Mouse (Mus musculus) lung, embryonic 15.5 days (tissue): Measurements from ENCODE around the gene Olfr785. TPM values are rescaled to one million over a fixed set of nuclear protein-coding genes. Genes with fewer than 3 reads are reported as not detected.
"Not testable (repeated sequence)": the region's sequence is repeated elsewhere in the genome, so short reads cannot be mapped to it uniquely, and the experiment has no call there.

Experiments used
- ATAC-seq: fragments of 200-750 bp; cut with Nextera tagmentation; 2 replicates; pipeline ENCODE4 v1.8.0; 2017; ENCODE audit warnings: moderate number of reproducible peaks, borderline replicate concordance; ENCODE audit not compliant: low FRiP score, low TSS enrichment; ENCODE audit errors: extremely low read depth
- H3K27ac ChIP-seq: fragments of 300-500 bp; sonication (generic); 2 replicates; pipeline ENCODE4 v1.5.1; 2015; ENCODE audit warnings: moderate library complexity, mild to moderate bottlenecking, inconsistent platforms
- H3K27me3 ChIP-seq: fragments of 300-500 bp; sonication (generic); 2 replicates; pipeline ENCODE4 v1.6.1; 2015; ENCODE audit warnings: inconsistent platforms
- H3K36me3 ChIP-seq: fragments of 300-500 bp; sonication (generic); 2 replicates; pipeline ENCODE4 v1.6.1; 2015; ENCODE audit warnings: inconsistent platforms
- H3K4me1 ChIP-seq: fragments of 300-500 bp; sonication (generic); 2 replicates; pipeline ENCODE4 v1.6.1; 2015; ENCODE audit warnings: inconsistent platforms
- H3K4me2 ChIP-seq: fragments of 300-500 bp; sonication (generic); 2 replicates; pipeline ENCODE4 v1.6.1; 2015; ENCODE audit warnings: inconsistent platforms, mild to moderate bottlenecking, moderate library complexity
- H3K4me3 ChIP-seq: fragments of 300-500 bp; sonication (generic); 2 replicates; pipeline ENCODE4 v1.5.1; 2015; ENCODE audit warnings: mild to moderate bottlenecking, inconsistent platforms
- H3K9ac ChIP-seq: fragments of 300-500 bp; sonication (generic); 2 replicates; pipeline ENCODE4 v1.6.1; 2015; ENCODE audit warnings: inconsistent platforms
- H3K9me3 ChIP-seq: fragments of 300-500 bp; sonication (generic); 2 replicates; pipeline ENCODE4 v1.6.1; 2016; ENCODE audit warnings: inconsistent platforms
- WGBS: fragments of 180-500 bp; shearing (Covaris S2); methylation state at CpG from one replicate; pipeline ENCODE4 v1.1.7; 2015; 5-methylcytosine and 5-hydroxymethylcytosine counted together
- polyA plus RNA-seq: library from polyadenylated mRNA; unstranded; fragments of >200 nt; fragmentation: Nextera tagmentation; extraction: Ambion mirVana; gene quantifications from 2 replicates; pipeline ENCODE4 v1.2.1, GENCODE M21; 2015

Olfr785 gene
- polyA plus RNA-seq = not detected in 2 replicates

DNA sequence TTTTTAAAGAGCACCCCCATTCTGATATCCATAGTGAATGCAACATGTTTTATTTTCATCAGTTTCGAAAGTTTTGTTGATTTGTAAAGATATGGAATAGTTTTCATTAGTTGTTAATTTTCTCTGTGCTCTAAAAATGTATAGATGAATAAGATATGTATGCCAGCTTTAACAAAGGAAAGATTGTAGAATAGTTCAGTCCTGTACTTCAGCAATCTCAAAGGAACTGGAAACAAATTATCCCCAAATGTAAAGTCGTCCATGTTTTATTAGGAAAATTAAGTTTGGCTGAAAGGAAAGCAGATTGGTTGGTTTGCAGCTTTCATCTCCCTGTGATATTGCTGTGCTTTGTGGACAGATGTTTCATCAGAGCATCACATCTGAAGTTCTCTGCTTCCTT, at the start of gene Olfr785:
Olfr785 (plus strand) TSS at position 301 of the 400 bp plus-strand sequence.
- Histone ChIP-seq H3K9ac (no peak within 1 kb of the TSS), H3K9me3 (no peaks in the 10 kb centered on the region), H3K4me3 (no peak within 1 kb of the TSS), H3K27ac (no peak within 1 kb of the TSS), H3K4me1 (no peaks in the 10 kb centered on the region), H3K36me3 (no peaks in the 10 kb centered on the region), H3K4me2 (no peak within 1 kb of the TSS), H3K27me3 (no peaks in the 10 kb centered on the region)
- WGBS = 66% methylated on average over 2 of the region's 2 CpGs
- ATAC-seq = no peak

DNA sequence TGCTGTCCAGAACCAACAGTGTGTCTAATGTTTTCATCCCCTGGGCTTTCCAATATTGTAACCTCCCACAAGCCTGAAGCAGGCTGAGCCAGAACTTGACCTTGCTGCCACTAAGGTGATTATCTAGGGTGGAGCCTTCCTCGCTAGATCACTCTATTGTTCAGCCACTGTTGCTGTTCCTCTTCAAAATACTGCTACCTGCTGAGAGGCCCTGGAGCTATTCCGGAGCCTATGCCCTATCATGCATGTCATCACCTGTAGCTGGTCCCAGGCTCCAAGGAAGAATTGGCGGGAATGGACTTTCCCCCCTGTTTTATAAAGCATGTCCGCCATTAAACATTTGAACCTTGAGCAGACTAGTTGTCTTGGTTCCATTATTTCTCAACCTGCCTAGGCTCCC, 48.7 kb upstream of the Olfr785 start:
- not testable (repeated sequence) for H3K4me3 ChIP-seq, ATAC-seq, H3K27me3 ChIP-seq, H3K4me2 ChIP-seq, H3K9ac ChIP-seq, H3K27ac ChIP-seq, H3K4me1 ChIP-seq, H3K9me3 ChIP-seq, H3K36me3 ChIP-seq
- WGBS = 87% methylated on average over 4 of the region's 4 CpGs

DNA sequence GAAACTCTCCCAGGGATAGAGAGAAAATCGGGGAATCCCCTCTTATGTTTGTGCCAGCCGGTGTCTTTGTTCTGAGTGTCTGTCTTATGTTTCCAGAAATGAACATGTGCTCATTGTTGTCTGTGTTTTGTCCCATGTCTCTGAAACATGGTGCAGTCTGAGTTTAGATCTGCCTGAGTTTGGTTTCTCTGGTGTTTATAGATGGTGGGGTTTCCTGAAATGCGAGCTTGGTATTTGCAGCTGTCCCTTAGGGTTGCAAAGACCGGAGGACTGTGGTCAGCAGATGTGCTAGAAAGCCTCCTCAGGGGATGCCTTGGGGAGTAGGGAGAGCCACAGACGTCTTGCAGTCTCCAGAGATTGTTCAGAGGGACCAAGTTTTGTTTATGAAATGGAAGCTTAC, 47.9 kb upstream of the Olfr785 start:
- WGBS = 68% methylated on average over 5 of the region's 5 CpGs
- no peaks in the 10 kb centered on the region for H3K36me3 ChIP-seq
- H3K4me2 ChIP-seq = no peak overlapping the region
- H3K4me3 ChIP-seq = no peak overlapping the region
- no peaks in the 10 kb centered on the region for H3K27me3 ChIP-seq
- H3K9me3 ChIP-seq = no peaks in the 10 kb centered on the region
- H3K27ac ChIP-seq = no peak overlapping the region
- H3K4me1 ChIP-seq = no peaks in the 10 kb centered on the region
- no peak for ATAC-seq
- no peak overlapping the region for H3K9ac ChIP-seq

DNA sequence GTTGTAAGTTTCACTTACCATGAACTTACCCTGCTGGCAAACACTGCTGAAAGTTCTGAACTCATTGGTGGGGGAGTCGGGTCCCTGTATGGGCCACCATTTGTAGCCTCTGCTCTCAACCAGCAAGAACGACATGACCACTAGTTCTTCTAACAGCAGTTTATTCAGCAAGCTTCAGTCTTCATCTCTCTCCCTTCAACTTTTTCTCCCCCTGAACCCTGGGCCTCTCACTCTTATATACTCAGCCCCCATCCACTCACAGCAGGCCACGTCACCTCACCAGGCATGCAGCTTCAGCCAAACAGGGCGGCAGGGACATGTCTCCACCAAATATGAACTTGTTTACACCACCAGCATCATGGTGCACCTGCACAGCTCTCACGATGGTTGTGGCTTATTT, 31.2 kb upstream of the Olfr785 start:
- ATAC-seq = not testable (repeated sequence)

DNA sequence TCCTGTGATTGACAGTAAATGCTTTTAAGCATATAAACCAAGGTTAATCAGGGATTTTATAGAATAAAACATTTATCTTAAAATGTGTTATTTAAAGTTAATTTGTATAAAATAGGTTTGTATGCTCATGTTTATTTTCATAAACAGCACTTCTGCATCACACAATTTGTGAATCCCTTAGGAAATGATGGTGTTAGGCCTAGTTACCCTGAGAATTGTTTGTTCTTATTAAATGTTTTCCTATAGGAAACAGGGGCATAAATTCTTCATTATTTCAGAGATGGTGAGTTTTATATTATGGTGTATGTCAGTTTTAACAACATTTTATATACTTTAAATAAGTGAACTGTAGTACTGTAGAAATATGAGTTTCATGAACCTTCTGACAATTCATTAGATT, 21.4 kb upstream of the Olfr785 start, which contains the start of gene Olfr784:
Olfr784 (plus strand) TSS at position 301 of the 400 bp plus-strand sequence.
- no peak within 1 kb of the TSS for H3K4me3 ChIP-seq
- no peak within 1 kb of the TSS for H3K4me2 ChIP-seq
- no peak for ATAC-seq
- no peak within 1 kb of the TSS for H3K27ac ChIP-seq
- no peaks in the 10 kb centered on the region for H3K9me3 ChIP-seq
- H3K9ac ChIP-seq = no peak within 1 kb of the TSS
- H3K36me3 ChIP-seq = no peaks in the 10 kb centered on the region
- H3K27me3 ChIP-seq = no peaks in the 10 kb centered on the region
- no peaks in the 10 kb centered on the region for H3K4me1 ChIP-seq

More for the DNA sequence above, 31.2 kb upstream of the Olfr785 start:
- not testable (repeated sequence) for H3K9ac ChIP-seq, H3K27ac ChIP-seq, H3K4me1 ChIP-seq, H3K36me3 ChIP-seq, H3K9me3 ChIP-seq, H3K4me2 ChIP-seq, H3K27me3 ChIP-seq, H3K4me3 ChIP-seq
- WGBS = 84% methylated on average over 5 of the region's 5 CpGs

DNA sequence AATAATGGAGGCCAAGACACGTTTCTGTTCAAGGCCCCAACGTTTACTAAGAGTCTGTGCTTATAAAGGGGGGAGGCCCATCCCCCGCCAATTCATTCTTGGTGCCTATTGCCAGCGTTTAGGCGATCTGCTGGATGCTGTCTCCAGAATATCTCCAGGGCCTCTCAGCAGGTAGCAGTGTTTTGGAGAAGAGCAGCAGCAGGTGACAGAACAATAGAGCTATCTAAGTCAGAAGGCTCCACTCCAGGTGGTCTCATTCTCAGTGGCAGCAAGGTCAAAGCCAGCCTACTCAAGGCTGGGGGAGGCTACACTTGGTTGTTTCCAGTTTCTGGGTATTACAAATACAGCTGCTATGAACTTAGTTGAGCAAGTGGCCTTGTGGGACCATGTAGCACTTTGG, 4.3 kb upstream of the Olfr785 start:
- no peak for ATAC-seq
- no peak overlapping the region for H3K9ac ChIP-seq
- 51% methylated on average over 5 of the region's 5 CpGs for WGBS
- no peaks in the 10 kb centered on the region for H3K4me1 ChIP-seq
- no peaks in the 10 kb centered on the region for H3K27me3 ChIP-seq
- H3K27ac ChIP-seq = no peak overlapping the region
- H3K4me2 ChIP-seq = no peak overlapping the region
- H3K4me3 ChIP-seq = no peak overlapping the region
- no peaks in the 10 kb centered on the region for H3K36me3 ChIP-seq
- no peaks in the 10 kb centered on the region for H3K9me3 ChIP-seq

DNA sequence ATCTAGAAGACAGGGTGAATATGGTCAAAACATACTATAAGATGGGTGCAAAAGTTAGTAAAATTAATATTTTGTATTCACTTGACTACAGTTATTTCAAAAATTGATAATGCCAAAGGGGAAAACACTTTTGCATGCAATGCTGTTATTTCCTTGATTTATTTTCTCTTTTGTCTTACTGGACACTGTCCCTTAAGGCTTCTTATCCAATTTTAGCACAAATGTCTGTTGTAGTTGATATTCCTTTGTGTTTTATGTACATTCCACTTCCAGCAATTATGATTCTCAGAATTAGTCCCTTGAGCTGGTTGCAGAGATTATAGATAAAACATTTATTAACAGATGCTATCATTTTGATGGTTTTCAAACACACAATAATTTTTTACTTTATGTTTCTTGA, 21.8 kb downstream of the Olfr785 start, which contains the start of gene Olfr786:
Olfr786 (plus strand) TSS at position 301 of the 400 bp plus-strand sequence.
- no peak for ATAC-seq
- H3K27me3 ChIP-seq = no peaks in the 10 kb centered on the region

More for the DNA sequence above, 21.8 kb downstream of the Olfr785 start, which contains the start of gene Olfr786:
- no peak within 1 kb of the TSS for H3K4me3 ChIP-seq
- H3K4me1 ChIP-seq = no peaks in the 10 kb centered on the region
- no peak within 1 kb of the TSS for H3K4me2 ChIP-seq
- H3K27ac ChIP-seq = no peak within 1 kb of the TSS
- H3K9ac ChIP-seq = no peak within 1 kb of the TSS
- no peaks in the 10 kb centered on the region for H3K36me3 ChIP-seq
- H3K9me3 ChIP-seq = no peaks in the 10 kb centered on the region

Other genes with a start within 250 kb of the Olfr785 start
- gene Olfr771, start 240.7 kb upstream of the Olfr785 start, polyA plus RNA-seq = not detected in 2 replicates
- not detected in 2 replicates for gene Olfr772, start 227.5 kb upstream of the Olfr785 start, polyA plus RNA-seq
- gene Olfr773, start 218.0 kb upstream of the Olfr785 start, polyA plus RNA-seq = not detected in 2 replicates
- not detected in 2 replicates for gene Olfr774, start 169.2 kb upstream of the Olfr785 start, polyA plus RNA-seq
- gene Olfr775, start 157.0 kb upstream of the Olfr785 start, polyA plus RNA-seq = not detected in 2 replicates
- not detected in 2 replicates for gene Olfr776, start 146.3 kb upstream of the Olfr785 start, polyA plus RNA-seq
- gene Olfr777, start 133.9 kb upstream of the Olfr785 start, polyA plus RNA-seq = not detected in 2 replicates
- not detected in 2 replicates for gene Olfr780, start 87.3 kb upstream of the Olfr785 start, polyA plus RNA-seq
- gene Olfr781, start 76.6 kb upstream of the Olfr785 start, polyA plus RNA-seq = not detected in 2 replicates
- not detected in 2 replicates for gene Olfr782, start 56.6 kb upstream of the Olfr785 start, polyA plus RNA-seq
- gene Olfr784, start 21.3 kb upstream of the Olfr785 start, polyA plus RNA-seq = 0.05 and 0.06 TPM in 2 replicates
- not detected in 2 replicates for gene Olfr786, start 21.9 kb downstream of the Olfr785 start, polyA plus RNA-seq
- gene Olfr787, start 56.4 kb downstream of the Olfr785 start, polyA plus RNA-seq = not detected in 2 replicates
- not detected in 2 replicates for gene Olfr788, start 65.6 kb downstream of the Olfr785 start, polyA plus RNA-seq
- not detected in 2 replicates for gene Olfr789, start 79.3 kb downstream of the Olfr785 start, polyA plus RNA-seq
- not detected in 2 replicates for gene Olfr790, start 93.1 kb downstream of the Olfr785 start, polyA plus RNA-seq
- gene Olfr791, start 116.4 kb downstream of the Olfr785 start, polyA plus RNA-seq = not detected in 2 replicates
- gene Olfr792, start 133.7 kb downstream of the Olfr785 start, polyA plus RNA-seq = not detected in 2 replicates
- not detected in 2 replicates for gene Olfr794, start 162.2 kb downstream of the Olfr785 start, polyA plus RNA-seq
- gene Olfr796, start 207.1 kb downstream of the Olfr785 start, polyA plus RNA-seq = not detected in 2 replicates
- not detected in 2 replicates for gene Olfr798, start 222.5 kb downstream of the Olfr785 start, polyA plus RNA-seq
- not detected in 2 replicates for gene Olfr799, start 232.1 kb downstream of the Olfr785 start, polyA plus RNA-seq